Comparison of ENCODE assay signal across 2 mouse cellular contexts in genomic region chr11:61637413-61637812, GRCm38 (mm10).
A peak's percentile ranks its signal among the peaks of the same experiment; 100 is the strongest.
TF ChIP-seq lines count a peak whose summit lies in the region.

No protein-coding gene starts in this region.

TF ChIP-seq in CH12.LX, 34 proteins besides CTCF, POLR2A, EP300 and RAD21:
- no peak for TF ChIP-seq MAFK (IDR thresholded peaks at IDR 0.05; ENCODE audit: insufficient replicate concordance, low read length)
- TF ChIP-seq USF2 (conservative IDR thresholded peaks at IDR 0.05; ENCODE audit: low read depth, low read length), result no peak
- no peak for TF ChIP-seq TCF12 (IDR thresholded peaks at IDR 0.05; ENCODE audit: low read depth, low read length)
- TF ChIP-seq SMC3 (IDR thresholded peaks at IDR 0.05; ENCODE audit: low read depth, low read length), result peak; percentile 40; the same call in 1 of the 2 replicates

TF ChIP-seq in MEL, 35 proteins besides CTCF, POLR2A, EP300 and RAD21:
- TF ChIP-seq MXI1 (IDR thresholded peaks at IDR 0.05; ENCODE audit: low read depth, low read length) (no peak), SMC3 (IDR thresholded peaks at IDR 0.05; ENCODE audit: low read depth, low read length) (peak; percentile 5; the same call in 1 of the 2 replicates), MYB (IDR thresholded peaks at IDR 0.05; ENCODE audit: low read depth, low read length) (no peak)
